Mouse (Mus musculus) embryo, embryonic 9.5 days (tissue): ENCODE results near the gene Abl1.
A peak's percentile ranks its signal among the peaks of the same experiment; 100 is the strongest.
"Not testable (repeated sequence)": the region's sequence is repeated elsewhere in the genome, so short reads cannot be mapped to it uniquely, and the experiment has no call there.

Experiments used
- DNase-seq: peaks from one replicate; pipeline ENCODE4 v3.0.0-alpha.2; 2017; ENCODE audit errors: extremely low spot score

Gene Abl1

DNA sequence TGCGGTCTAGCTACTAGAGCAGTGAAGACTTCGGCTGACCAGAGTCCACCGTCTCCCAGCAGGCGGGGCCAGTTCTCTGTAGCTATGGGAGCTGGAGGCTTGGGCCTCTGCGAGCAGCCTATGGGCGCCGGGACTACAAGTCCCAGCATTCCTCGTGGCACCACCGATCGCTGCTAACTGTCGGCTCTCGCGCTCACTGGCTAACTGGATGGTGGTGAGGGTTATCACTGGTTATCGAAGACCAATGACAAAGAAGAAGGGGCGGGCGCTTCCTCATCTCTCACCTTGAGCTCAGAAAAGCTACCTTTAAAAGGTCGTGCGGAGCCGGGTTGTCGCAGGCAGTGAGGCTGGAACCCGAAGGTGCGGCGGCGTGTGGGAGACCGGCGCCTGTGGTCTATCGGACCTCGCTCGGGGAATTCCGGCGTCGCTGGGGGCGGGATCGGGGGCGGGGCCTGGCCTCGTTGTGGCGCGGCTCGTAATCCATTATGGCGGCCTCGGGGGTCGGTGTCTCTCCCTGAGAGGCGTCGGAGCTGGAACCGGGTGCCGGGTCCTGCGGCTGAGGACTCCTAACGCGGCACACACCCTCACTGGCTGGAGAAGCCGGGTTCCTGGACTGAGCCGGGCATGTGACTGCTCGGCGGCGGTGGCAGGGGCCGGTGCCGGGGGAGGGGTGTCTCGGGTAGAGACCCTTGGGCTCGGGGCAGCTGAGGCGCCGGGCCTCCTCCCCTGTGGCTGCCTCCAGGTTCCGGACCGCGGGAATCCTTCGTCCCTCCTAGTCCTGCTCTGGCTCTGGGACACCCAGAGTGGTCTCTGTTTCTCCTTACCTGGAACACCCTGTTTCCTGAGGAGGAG is at the start of gene Abl1:
TSS of gene Abl1 (plus strand) at position 303 of the 852 bp plus-strand sequence.
- DNase-seq: peak; percentile 95

DNA sequence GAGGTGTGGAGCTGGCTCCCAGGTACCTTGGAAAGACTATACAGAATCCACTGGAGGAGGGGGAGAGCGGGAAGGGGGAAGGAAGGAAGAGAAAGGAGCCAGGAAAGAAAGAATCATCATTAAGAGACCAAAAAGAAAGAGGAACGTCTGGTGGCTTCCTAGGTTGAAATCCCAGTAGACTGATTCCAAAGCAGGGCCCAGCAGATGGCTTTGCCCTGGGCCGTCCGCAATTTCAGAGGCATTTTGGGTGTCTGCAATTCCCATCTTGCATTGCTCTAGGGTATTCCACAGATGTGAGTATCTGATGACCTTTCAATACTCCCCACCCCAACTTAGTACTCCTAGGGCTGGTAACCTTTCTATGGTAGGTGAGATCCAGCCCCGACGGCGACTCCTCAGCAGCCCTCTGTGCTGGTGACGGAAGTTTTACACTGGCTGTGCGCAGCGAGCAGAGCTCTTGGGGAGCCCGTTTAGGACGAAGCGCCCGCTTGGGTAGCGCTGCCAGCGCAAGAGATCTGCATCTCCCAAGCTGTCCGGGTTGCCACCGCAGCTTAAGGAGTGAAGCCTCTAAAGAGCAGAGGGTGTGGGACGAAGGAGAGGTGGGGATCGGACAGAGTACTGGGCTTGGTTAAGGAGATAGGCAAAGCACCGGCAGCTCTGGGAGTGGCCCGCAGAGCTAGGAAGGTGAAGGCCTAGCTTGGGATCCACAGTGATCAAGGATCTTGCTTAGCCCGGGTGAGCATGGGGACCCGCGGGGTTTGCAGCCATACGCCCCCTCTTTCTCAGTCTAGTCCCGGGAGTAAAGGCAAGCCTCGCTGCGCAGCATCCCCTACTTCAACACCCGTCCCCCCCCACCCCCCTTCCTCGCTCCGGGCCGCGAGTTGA is 49.4 kb upstream of the Abl1 start:
- DNase-seq: peak; percentile 46

DNA sequence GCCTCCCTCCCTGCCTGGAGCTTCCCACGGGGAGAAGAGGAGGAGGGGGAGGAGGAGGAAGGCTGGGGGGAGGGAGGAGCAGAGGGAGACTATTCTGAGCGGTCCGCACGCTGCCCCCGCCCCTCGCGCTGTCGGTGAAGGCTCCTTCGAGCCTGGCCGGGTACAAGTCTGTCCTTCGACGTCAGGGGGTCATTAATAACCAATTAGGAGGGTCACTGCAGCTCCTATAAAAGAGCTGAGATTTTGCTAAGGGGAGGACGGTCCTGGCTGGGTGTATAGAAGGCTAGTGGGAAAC is 48.8 kb upstream of the Abl1 start:
- no peak for DNase-seq

DNA sequence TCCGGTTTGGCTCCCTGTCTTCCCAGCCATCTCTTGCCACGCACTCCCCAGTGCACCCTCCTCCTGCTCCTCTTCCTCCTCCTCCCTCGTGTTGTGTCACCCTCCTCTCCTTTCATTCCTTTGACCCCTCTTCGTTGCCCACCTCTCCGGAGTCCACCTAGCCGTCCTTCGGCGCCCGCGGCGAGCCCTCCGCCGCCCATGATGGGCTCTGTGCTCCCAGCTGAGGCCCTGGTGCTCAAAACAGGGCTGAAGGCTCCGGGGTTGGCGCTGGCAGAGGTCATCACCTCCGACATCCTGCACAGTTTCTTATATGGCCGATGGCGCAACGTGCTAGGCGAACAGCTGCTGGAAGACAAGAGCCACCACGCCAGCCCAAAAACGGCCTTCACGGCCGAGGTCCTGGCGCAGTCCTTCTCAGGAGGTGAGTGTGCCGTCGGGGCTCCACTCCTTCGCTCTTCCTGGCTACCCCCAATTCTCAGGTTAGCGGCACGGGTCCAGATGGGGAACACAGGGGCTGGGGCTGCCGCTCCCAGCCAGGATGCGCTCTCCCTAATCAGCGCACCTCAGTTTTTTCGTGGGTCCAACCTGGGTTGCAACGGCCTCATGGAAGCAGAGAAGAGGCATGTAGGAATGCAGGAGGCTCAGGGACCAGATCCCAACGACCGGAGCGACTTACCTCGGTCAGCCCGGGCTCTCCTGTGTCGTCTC is 48.1 kb upstream of the Abl1 start, which contains the start of gene Prdm12:
TSS of gene Prdm12 (plus strand) at position 137 of the 708 bp plus-strand sequence.
- DNase-seq: peak; percentile 45

DNA sequence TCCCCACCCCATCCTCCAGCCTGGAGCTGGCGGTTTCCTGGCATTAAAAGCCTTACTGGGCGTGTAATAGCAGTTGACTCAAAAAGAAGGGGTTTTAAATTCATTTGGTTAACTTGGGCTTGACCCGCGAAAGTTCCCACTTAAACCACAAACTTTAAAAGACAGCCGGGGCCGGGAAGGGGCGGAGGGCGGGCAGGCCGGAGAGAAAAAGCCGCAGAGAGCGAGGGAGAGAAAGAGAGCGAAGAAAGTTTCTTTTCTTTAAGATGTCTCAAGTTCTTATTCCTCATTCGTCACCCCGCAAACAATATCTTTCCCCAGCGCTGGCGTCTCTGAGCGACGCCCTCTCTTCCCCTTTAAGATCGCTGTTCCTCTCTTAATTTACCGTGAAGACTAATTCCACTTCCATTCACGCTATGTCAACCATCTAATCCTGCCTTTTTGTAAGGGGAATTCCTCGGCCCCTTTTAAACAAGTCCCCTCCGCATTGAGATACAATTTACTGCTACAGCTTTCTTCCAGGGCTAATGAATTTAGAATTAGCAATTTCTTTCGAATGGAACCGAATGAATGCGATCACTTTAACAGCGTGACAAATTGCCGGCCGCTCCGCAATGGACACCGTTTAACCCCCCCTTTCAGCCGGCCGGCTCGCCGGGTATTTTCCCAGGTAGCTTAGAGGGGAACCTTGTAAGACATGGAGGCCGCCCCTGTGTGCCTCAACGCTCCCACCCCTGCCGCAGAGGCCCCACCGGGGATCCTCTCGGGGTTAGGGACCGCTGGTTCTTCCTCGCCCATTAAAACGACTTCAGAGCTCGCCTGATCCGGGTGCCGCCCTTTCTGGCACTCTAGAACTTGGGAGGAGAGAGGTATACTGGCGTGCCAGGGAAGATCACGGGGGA is 47.3 kb upstream of the Abl1 start:
- DNase-seq: peak; percentile 67

DNA sequence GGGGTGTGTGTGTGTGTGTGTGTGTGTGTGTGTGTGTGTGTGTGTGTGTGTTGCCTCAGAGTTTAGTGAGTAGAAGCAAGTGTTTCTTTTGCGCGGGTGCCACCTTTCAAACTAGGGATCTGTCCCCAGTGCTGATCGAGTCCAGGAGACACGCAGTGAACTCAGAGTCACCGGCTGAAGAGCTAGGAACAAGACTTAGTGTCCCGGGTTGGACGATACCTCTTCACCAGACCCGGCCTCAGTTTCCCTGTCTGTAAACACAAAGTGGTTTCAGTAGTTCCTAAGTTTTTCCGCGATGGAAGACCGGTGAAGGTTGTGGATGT is 46.7 kb upstream of the Abl1 start:
- no peak for DNase-seq

DNA sequence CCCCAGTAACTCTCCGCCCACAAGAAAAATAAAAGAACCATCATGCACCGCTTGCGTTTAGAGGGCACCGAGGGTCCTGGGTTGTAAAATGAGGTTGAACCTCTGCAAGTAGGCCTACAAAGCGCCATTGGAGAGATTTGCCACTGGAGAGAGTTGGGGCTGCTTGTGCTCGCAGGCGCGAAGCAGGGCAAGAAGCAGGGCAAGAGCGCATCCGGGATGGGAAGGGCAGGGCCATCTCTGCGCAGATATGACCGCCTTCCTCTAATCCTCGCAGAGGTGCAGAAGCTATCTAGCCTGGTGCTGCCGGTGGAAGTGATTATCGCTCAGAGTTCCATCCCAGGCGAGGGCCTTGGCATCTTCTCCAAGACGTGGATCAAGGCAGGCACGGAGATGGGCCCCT is 46.2 kb upstream of the Abl1 start:
- DNase-seq: no peak

DNA sequence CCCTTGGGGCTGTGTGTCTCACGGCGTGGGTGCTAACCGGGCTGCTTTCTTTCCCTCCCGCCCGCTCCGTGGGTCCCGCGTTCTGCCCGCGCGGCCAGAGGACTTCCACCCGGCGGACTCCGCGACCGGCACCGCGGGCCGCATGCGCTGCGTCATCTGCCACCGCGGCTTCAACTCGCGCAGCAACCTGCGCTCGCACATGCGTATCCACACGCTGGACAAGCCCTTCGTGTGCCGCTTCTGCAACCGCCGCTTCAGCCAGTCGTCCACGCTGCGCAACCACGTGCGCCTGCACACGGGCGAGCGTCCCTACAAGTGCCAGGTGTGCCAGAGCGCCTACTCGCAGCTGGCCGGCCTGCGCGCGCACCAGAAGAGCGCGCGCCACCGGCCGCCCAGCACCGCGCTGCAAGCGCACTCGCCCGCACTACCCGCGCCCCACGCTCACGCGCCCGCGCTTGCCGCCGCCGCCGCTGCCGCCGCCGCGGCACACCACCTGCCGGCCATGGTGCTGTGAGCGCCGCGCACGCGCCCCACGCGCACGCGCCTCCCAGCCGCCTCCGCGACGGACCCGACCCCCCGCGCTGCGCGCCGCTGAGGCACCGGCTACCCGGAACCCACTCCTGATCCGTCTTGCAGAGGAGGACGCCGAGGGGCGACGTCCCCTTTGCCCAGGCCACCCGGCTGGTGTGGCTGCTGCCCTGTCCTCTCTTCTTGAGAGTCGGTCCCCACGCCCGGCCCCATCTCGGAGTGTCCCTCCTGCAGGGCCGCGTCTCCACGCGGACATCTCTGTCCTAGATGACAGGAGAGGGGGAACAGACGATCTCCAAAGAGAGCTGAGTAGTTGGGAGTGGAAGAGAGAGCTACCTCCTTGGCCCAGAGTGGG is 34.0 kb upstream of the Abl1 start:
- DNase-seq: peak; percentile 49

DNA sequence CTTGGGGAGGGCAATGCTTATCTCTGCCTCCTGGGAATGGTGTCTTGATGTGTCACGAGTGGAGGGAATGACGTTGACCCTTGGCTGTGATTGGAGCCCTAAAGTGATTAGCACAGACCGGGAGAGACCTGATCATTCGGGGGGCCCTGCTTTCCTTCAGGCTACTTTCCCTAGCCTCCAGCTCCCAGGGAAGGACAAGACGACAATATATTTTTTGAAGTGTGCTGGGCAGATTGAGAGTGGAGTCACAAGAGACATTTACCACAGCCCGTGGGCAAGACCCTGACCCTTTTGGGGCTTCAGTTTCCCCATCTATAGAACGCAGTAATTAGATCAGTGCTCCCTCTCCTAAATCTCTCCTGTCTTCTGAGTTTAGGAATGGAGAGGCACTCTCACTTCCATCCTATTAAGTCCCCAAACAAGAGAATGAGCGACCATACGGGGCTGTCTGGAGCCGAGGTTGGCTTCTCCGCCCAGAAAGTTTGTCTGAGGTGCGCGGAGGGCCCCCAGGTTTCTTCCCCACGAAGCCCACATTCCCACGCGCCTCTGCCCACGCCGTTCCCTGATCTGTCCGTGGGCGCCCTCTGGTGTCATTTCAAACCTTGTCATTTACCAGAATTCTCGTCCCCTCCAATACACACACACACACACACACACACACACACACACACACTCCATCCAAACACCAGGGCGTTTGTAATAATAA is 33.2 kb upstream of the Abl1 start:
- peak; percentile 50 for DNase-seq

DNA sequence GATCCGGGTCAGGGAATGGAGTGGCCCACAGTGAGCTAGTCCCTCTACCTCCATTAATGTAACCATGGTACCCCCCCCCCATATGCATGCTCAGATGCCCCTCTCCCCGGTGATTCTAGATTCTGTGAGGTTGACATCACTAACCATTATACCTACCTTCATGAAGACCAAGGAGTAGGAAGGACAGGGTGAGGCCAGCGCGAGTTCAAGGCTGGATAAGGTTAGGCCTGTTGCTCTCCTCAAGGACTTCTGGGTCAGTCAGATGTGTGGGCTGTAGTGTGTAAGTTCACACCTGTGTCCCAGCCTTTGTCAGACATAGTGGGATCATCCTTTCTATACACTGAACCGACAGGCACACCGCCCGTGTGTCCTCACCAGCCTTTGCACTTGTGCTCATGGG is 31.8 kb upstream of the Abl1 start:
- DNase-seq: no peak

DNA sequence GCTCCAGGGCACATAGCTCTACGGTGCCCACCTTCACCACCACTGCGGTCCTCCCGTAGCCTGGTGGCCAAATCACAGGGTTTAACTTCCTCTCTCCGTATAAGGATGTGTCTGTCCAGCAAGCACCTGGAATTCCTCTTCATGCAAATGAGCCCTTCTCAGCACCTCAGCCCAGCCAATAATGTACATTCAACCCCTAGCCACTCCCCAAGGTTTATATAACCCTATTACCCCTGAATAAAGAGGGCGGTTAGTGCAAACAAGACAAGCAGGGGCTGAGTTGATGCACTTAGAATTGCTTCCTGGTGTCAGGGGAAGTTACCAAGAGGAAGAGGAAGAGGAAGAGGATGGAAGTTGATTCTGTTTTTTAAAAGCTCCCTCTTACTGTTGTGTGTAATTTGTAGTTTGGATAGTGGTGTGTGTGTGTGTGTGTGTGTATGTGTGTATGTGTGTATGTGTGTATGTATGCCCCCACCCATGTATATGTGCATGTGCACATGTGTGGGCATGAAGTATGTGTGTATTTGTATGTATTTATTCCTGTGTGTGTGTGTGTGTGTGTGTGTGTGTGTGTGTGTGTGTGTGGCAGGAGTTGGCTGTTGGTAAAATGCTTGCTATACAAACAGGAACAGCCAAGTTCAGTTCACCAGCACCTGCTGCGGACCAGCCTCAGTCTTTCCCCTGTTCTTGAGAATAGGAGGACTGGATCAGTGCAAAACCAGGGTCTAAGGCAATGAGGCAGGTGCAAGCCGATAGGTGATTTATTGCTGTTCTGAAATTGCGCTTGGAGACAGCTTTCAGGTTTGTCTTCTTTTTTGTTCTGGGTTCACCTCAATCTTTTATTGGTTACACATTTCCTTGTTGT is 25.0 kb upstream of the Abl1 start:
- no peak for DNase-seq

DNA sequence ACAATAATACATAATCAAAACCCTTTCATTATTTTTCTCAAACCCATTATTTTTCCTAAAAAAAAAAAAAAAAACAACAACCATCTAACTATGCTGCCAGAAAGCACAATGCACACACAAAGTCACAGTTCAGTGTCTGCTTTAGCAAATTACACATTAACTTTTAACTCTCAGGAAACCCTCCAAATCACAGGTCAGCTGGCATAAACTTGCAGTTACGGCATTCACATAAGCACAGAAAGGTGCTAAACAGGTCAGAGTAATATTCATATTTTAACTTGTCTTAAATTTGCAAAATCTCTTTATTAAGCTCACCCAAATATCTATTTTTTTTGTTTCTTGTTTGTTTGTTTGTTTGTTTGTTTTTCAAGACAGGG is 24.4 kb upstream of the Abl1 start:
- no peak for DNase-seq

DNA sequence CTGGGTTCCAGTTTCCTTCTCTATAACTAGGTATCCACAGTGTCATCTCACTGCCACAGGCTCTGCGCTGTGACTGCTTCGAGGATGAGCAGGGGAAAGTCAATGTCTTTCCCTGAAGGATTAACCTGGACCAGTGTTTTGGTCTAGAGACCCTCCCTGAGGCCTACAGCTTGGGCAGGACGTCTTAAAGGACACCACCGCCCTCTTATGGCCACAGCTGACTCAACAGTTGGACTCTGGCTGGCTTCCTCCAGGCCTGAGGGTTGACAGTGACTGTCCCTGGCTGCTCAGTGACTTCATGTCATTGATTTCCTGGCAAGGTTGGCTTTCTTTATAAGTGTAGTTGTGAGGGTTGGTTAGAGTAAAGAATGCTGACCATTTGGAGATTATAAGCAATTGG is 20.8 kb upstream of the Abl1 start:
- DNase-seq: peak; percentile 56

DNA sequence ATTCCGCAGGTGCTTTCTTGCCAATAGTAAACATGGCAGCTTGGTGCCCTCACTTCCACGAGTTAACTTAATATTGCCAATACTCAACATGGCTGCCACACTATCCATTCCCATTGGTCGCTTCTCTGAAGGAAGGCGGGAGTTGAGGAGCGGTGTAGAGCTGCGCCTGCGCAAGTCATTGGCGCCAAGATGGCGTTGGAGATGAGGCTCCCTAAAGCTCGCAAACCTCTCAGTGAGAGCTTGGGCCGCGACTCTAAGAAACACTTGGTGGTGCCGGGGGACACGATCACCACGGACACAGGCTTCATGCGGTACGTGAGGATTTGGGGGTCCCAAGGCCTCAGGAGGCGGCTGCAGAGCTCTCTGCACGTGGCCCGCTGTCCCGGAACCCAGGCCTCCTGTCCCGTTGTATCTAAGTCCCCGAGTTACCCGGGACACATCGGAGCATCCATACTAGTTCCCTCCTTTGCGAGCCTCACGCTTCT is 17.6 kb upstream of the Abl1 start, which contains the start of gene Exosc2:
TSS of gene Exosc2 (plus strand) at position 165 of the 485 bp plus-strand sequence.
- DNase-seq: peak; percentile 90

DNA sequence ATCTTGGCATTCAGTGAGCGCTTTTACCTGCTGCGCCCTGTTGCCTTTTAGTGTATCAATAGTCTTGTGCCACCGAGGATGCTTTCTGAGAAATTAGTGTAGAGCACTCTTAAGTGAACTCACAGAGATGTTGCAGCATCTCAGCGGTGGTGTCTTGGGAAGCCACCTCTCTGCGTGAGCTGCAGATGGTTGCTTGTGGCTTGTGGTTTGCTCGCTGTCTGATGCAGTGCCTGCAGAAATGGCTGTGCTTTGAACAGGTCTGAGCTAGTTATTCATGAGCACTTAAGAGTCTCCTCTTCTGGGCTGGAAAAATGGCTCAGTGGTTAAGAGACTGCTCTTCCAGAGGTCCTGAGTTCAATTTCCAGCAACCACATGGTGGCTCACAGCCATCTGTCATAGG is 9.5 kb upstream of the Abl1 start:
- DNase-seq: no peak

DNA sequence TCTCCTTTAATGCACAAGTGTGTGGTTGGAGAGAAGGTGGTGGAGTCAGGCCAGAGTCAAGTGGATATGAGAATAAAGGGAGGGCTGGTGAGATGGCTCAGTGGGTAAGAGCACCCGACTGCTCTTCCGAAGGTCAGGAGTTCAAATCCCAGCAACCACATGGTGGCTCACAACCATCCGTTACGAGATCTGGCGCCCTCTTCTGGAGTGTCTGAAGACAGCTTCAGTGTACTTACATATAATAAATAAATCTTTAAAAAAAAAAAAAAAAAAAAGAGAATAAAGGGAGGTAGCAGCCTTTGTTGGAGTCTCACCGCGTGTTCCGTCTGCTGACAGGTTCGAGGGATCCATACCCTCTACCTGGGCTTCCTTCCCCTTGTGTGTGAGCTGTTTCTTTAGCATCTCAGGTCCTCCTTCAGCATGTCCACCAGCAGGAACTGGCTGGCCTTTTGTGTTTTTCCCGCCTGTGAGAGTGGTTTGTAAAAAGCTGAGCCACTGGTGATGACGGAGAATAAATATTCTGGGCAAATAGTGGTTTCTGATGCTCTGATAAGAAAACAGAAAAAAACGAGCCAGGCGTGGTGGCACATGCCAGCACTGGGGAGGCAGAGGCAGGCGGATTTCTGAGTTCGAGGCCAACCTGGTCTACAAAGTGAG is 7.0 kb upstream of the Abl1 start:
- not testable (repeated sequence) for DNase-seq

DNA sequence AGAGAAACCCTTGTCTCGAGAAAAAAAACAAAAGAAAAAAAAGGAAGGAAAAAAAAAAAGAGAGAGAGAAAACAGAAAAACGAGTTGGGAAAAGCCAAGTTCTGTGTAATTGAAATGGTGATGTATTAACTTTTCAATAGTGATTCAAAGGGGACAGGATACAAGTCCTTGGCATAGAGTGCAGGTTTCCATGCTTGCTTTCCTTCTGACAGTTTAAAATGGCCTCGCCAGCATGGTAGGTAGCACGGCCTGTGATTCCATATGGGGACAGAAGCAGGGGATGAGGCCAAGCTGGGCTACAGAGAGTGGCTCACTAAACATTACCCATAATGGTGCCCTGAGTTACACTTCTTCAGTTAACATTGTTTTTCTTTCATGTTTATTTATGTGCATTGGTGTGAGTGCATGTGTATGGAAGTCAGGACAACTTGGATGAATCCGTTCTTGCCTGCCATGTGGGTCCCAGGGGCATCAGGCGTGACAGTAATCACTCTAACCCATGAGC is 6.4 kb upstream of the Abl1 start:
- no peak for DNase-seq

DNA sequence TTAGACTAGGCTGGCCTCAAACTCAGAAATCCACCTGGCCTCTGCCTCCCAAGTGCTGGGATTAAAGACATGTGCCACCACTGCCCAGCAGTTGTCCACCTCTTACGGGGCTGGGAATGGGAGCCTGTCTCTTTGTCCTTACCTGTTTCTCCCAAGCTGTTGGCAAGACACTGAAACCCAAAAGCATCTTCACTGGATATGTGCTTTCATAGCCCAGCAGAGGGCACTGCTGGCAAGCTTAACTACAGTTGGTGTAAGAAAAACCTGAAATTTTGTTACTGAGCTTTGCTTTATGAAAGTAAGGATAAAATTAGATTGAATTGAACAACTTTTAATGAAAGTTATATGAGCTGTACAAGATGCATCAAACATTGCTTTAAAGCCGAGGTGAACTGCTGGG is 4.5 kb upstream of the Abl1 start:
- peak; percentile 51 for DNase-seq
